Mouse (Mus musculus) left cerebral cortex, adult 8-10 months (tissue): ENCODE measurements around the gene Hsh2d. TPM values are rescaled to one million over a fixed set of nuclear protein-coding genes. Genes with fewer than 3 reads are reported as not detected.

Source experiments
- DNase-seq, 2 experiments: peaks; one replicate each; pipeline ENCODE4 v3.0.0; 2022; ENCODE audit warnings: low spot score in 2 of 2
- total RNA-seq, 4 experiments: library from RNA; stranded (reverse); gene quantifications; 2 replicates each; pipeline ENCODE4 v1.2.4; 2022

Gene Hsh2d
- total RNA-seq, 4 experiments from 2014 or later, result not detected

DNA sequence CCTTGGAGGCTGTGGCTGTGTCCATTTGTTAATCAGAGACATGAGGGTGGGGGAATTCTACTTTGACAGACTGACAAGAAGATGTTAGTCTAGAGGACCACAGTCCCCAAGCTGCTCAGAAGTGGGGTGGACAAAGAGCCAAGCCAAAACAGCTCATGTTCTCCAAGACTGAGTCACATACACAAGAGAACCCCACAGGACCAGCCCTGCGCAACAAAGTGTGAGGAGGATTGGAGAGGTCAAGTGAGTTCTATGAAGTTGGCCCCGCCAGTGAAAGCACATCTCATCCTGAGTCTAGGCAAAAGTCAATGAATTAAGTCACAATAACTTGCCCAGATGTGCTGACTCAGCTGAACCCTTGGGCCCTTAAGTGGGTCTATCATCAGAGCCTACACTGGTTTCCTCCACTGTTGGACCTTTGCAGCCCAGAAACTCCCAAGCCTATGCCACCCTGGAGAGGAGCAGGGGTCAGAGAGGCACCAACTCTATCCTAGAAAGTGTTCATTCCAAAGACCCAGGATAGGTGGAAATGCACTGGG lies 1.6 kb upstream of the Hsh2d start:
- DNase-seq, result no peak

DNA sequence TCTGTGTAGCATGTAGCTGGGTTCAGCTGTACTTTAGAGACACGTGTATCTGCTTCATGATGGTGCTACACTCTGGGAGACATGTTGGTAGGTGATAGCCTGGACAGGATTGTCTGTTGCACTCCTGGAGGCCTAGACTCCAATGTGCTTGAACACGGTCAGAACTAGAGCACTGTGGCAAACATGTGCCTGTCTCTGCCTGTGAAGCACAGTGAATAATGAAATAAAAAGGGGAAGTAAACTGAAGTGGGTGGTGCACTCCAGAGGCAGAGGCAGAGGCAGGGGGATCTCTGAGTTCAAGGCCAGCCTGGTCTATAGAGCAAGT lies 739 bp downstream of the Hsh2d start:
- DNase-seq, result no peak

DNA sequence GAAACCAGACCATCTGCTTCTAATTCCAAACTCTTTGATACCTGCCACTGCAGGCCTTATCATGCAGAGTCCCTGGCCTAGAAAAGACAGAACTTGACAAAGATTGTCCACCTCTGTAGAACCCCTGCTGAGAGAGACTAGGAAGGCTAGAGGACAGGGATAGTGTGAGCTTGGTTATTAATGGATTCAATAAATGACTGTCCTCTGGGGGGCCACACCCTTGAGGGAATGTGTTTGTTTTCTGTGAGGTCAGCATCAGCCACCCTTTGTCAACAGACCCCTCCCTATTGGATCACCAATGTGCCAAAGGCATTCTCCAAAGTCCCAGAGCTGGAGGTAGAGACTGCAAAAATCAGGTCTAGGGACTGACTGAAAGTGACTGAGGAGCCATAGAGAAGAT lies 2.6 kb downstream of the Hsh2d start:
- DNase-seq, result no peak

DNA sequence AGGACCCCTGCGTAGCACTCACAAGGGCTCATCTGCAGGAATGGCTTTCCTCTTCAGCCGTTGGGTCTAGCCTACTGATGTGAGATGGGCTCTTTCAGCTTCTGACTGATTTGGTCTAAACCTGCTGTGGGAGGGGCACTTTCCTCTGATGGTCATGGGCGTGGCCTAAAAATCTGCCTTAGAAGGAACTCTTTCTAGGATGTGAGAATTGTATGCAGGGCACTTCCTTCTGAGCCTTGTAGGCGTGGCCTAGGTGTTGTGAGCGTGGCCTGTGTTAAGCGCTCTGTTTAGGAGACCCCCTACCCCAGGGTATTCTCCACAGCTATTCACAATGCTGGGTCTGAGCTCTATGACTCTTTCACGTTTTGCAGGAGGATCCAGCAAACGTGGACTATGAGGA lies 8.6 kb downstream of the Hsh2d start:
- DNase-seq, result no peak

DNA sequence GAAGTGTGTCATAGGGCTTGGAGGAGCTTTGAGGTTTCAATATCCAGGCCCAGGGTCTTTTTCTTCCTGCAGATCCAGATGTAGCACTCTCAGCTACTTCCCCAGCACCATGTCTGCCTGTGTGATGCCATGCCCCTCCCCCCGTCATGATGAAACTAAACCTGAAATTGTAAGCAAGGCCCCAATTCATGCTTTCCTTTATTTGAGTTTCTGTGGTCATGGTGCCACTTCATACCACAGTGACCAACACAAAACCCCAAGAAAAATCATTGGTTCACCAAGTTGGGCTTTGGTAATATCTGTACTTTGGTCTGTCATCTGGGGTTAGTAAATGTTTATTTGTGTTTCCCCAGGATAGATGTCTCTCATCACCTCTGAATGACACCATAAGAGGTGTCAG lies 19.1 kb downstream of the Hsh2d start:
- no peak for DNase-seq

DNA sequence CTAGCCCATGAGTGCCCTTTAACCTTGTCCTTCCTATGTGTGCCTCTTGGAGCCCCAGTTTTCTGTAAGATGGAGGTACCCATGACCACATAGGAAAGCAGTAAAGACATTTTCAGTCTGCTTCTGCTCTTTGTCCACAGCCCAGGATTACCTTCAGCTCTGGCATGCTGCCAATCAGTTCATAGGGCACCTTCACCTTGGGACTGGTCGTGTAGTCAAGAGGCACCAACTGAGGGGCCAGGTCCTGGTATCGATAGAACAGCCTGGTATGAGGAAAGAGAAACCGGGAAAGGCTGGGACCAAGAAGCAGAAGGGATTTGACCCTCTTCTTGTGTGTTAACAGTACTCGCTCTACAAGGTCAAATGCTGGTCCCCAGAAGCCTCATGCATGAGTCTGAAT lies 20.8 kb downstream of the Hsh2d start:
- no peak for DNase-seq

DNA sequence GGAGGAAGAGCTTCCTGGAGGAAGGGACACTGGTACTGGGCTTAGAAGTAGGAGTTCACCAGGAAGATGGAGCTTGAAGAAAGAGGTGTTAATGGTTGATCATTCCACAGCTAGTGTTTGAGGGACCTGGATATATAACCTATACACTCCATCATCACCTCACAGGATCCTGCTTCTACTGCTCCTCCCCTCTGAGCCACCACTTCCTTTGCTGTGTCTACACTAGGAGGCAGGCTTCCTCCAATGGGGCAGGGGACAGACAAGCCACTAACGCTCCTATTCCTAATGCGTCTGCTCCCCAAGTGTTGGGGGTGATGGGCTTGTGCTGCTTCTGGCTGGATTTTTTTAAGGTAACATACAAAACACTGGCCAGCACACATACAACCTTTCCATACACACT lies 21.3 kb downstream of the Hsh2d start:
- DNase-seq, result no peak

DNA sequence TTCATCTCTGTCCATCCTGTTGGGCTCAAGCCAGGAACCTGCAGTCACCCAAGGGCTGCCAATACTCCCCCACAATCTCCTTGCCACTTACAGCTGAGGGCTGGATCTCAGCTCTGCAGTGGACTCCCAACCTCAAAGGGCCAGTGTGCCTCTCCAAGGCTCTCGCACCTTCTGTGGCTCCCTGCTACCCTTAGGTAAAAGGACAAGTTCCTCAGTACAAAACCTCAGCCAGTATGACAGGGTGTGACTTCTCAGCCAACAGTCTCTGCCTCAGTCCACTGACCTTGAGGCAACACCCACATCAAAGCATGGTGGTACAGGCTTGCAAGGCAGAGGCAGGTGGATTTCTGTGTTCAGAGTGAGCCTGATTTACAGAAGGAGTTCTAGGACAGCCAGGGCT lies 22.4 kb downstream of the Hsh2d start:
- DNase-seq, result no peak

DNA sequence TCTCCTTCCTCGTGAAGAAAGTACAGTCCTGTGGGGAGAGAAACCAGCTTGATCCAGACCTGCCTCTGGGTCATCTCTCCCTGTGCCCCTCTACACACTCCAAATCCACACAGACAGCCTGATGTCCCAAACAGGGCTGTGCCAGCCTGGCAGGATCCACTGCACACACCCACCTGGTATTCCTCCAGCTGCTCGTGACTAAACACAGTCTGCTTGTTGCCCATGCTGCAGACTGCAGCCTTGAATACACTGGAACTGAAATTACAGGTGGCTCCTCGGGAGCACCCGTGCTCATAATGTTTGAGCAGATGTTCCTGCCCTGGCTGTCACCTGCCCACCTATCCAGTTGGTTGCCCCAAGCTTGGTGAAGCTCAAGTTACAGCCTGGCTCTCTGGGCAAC lies 23.3 kb downstream of the Hsh2d start, which contains the start of gene Cib3:
Gene Cib3, minus strand, starts transcription at position 87 of the 400 bp plus-strand sequence.
- DNase-seq, result peak in 1 of 2 experiments; percentile 22

DNA sequence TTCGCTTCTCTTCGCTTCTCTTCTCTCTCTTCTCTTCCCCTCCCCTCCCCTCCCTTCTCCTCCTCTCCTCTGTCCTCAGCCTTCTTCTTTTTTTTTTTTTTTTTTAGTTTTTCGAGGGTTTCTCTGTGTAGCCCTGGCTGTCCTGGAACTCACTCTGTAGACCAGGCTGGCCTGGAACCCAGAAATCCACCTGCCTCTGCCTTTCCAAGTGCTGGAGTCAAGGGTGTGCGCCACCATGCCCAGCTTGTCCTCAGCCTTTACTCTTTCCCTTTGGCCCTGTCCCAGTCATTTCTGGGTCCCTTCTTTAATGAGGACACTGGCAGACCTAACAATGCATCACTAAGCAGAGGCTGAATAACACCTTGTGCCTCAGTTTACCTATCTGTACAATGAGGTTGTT lies 24.1 kb downstream of the Hsh2d start, which contains the start of gene Gm11034:
Gene Gm11034, minus strand, starts transcription at position 101 of the 400 bp plus-strand sequence.
- DNase-seq, result no peak

DNA sequence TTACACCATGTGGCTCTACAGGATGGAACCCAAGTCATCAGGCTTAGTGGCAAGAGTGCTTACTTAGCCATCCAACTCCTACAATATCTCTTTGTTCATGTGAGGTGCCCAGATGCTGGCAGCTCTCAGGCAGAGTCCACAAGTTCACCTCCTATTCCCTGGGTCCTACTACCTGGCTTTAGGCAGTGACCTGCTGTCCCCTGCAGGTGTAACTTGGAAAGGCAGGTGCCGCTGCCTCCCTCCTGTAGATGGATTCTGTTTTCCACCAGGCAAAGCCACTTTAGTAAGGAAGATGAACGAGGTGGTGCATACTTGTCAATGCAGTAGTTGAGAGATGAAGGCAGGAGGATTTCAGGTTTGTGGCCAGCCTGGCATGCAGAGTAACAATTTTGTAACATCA lies 25.6 kb downstream of the Hsh2d start:
- DNase-seq, result no peak

DNA sequence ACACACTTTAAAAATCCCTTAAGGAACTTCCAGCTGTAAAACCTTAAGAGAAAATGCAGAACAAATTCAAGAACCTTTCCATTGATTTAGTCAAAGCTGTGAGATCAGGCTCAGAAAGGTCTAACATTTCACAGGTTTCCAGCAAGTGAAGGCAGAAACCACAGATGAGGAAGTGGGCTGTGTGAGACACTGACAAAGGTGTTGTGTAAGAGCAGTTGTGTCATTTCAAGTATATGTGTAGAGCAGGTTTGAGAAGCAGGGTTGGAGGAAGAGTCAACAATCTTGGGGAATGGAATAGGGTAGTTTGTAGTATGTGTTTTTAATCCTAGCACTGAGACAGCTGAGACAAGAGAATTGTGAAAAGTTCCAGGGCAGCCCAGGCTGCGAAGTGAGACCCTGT lies 26.4 kb downstream of the Hsh2d start:
- no peak for DNase-seq

DNA sequence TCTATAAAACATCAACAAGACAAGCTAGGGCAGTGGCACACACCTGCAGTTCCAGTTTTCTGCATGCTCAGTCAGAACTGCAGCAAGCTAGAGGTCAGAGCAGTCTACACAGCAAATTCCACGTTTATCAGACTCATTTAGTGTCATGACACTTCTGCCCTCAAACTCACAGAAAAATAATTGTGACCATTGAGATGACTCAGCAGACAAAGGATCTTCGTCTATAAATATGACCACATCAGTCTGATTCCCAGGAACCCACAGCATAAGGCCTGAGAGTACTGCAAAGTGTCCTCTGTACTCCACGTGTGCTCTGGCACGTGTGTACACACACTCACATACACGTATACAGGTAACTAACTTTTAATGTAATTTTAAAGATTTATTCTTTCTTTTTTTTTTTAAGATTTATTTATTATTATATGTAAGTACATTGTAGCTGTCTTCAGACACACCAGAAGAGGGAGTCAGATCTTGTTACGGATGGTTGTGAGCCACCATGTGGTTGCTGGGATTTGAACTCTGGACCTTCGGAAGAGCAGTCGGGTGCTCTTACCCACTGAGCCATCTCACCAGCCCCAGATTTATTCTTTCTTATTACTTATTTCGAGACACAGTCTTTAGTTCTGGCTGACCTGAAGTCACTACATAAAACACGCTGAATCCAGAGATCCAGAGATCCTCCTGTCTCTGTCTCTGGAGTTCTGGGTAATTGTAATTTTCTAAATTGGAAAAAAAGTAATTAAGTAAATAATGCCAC lies 29.5 kb downstream of the Hsh2d start:
- DNase-seq, result no peak

DNA sequence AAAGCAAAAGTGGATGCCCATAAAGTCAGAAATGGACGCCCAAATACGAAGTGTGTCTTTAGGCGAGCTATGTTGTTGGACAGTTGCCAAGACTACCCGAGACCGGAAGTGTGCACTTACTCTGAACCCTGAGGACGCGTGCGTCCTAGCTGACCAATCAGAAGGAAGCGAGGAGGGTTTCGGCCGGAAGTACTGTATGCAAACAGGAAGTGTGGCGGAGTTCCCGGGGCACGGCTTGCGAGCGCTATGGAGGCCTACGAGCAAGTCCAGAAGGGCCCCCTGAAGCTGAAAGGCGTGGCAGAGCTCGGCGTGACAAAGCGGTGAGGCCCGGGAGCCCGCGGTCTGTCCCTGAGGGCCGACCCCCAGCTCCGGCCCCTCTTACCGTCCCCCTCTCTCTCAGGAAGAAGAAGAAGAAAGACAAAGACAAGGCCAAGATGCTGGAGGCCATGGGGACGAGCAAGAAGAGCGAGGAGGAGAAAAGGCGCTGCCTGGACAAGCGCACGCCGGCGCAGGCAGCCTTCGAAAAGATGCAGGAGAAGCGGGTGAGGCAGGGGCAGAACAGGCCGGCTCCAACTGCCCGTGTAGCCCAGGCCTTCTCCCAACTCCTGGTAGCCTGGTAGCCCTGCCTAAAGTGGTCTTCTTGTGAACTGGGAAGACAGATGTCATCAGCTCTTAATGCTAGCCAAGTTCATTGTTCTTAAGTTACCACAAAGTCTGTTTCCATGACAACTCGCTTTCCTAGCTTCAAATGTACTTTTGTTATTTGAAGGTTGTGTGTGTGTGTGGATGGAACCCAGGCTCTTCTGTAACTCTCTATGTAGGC lies 30.3 kb downstream of the Hsh2d start, which contains the start of gene Fam32a:
Gene Fam32a, plus strand, starts transcription at position 190 of the 823 bp plus-strand sequence.
- peak; percentile 59 to 91 for DNase-seq

DNA sequence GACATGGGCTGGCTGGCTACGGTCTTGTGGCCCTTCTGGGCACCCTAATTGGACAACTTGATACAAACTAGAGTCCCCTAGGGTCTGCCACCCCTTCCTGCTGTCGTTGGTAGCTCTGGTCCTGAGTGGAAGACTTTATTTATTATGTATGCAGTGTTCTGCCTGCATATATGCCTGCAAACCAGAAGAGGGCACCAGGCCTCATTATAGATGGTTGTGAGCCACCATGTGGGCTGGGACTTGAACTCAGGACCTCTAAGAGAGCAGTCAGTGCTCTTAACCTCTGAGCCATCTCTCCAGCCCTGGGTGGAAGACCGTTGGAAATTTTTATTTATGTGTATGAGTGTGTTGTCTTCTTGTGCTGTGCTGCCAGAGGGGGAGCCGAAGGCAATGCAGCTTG lies 31.3 kb downstream of the Hsh2d start:
- no peak for DNase-seq

DNA sequence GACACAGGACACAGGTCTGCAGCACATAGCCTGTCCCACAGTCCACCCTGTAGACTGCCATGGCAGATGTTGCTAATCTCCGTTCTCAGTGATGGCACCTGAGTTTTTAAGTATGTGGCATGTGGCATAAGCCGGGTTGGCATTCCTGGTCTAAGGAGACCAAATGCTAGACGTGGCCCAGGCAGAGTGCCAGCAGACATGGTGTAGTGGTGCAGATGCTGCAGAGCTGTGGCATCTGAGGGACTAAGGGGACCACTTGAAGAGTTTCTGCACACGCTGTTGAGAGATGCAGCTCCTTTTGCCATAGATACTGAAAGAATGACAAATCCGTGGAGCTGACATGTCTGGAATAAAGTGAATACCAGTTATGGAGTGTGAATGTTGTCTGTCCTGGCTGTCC lies 33.2 kb downstream of the Hsh2d start:
- DNase-seq, result no peak

DNA sequence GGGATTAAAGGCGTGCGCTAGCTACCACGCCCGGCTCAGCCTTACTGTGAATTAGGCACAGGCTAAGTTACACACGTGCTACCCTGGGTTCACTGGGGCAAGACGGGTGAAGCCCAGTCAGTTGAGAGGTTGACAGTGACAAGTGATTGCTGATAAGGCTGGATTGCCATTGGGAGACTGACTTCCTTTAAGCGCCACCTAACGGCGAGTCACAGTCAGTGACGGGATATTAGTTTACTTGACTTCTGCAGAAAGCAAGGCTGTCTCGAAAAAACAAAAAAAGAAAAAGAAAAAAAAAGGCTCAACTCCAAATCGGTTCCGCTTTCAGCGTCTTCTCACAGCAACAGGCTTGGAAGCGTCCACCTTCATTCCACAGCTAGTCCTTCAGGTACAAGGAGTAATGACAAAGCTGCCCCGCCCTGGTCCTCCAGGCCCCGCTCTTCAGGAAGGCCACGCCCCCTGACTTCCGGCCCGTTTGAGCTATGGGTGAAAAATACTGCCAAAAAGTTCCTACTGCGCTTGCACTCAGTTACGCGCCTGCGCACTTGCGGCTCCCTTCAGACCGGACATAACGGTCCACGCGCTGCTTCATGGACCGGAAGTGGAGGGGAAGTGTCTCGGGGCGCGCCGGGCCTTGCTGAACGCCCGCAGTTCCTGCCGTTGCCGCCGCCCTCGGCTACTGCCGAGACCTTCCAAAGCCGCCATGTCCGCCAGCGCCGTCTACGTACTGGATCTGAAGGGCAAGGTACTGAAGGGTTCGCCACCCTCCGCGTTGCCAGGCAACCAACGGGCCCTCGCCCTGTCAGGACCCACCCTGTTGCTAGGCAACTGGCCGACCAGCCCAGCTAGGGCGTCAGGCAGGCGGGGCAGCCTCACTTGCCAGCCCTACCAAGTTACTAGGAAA lies 50.3 kb downstream of the Hsh2d start, which contains the start of gene Ap1m1:
Gene Ap1m1, plus strand, starts transcription at position 520 of the 904 bp plus-strand sequence.
- peak; percentile 93 to 98 for DNase-seq

DNA sequence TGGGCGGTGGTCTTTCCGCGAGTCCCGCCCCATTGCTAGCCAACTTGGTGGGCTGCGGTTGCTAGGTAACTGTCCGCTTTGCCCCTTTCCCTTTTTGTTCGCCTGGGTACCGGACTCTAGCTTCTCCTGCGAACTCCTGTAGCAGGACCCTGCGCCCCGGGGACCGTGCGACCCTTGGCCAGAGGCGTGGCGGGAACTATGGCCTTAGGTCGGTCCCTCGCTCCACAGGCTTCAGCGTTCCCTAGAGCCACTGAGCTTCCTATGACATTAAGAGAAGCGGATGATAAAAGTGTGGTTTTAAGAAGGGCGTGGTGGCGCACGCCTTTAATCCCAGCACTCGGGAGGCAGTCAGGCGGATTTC lies 50.9 kb downstream of the Hsh2d start:
- DNase-seq, result no peak

DNA sequence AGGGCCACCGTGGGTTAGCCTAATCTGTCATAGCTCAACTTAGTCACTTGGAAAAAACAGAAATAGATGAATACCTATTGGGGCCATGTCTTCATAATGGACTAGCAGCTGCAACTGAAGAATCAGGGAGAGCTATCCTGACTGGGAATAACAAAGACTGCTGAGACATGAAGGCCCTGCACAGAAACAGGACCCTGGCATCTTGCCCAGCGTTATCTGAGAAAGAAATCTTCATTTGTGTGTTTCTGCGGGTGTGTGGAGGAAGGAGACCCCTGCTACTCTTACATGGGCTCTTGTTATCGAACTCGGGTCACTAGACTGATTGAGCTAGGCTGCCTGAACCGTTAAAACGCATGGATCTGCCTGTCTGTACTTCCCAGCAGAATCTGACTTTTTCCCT lies 51.5 kb downstream of the Hsh2d start:
- no peak for DNase-seq

DNA sequence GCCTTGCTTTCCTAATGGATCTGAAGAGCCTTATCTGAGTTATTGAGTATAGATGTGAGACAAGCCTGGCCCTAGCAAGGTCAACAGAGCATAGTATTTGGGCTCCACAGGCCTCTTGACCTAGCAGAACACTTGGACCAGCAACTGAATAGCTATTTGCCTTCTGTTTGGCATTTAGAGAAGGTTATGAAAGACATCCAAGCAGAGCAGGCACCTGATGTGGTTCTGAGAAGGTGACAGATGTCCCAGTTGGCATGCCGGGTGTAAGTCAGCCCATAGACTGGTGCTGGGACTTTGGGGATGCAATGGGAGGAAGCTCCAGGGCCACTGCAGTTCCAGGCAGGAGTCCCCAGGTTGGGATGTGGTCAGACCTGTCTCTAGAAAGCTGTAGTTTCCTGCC lies 52.8 kb downstream of the Hsh2d start:
- DNase-seq, result no peak

DNA sequence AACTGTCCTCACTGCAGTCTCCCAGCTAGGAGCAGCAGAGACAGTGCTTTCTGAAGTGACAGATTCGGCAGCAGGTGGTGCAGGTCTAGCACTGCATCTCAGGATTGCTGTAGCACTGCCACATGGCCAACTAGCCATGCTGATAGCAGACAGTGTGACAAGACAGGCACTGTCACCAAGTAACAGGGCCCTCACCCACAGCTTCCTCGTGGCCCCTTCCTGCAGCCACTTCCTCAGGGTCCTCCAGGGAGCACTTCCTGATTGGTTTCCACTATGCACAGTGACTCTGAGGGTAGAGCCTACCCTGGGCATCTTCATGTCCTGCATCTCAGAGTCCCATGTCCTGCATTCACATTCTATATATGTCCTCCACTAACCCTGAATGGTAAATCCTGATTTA lies 55.2 kb downstream of the Hsh2d start:
- no peak for DNase-seq
